Mouse (Mus musculus): ENCODE results near the gene Apoa5. TPM values are rescaled to one million over a fixed set of nuclear protein-coding genes. Genes with fewer than 3 reads are reported as not detected.
A peak's percentile ranks its signal among the peaks of the same experiment; 100 is the strongest.

The Apoa5 gene
- polyA plus RNA-seq, 1 experiment from 2014 or later = not detected

DNA sequence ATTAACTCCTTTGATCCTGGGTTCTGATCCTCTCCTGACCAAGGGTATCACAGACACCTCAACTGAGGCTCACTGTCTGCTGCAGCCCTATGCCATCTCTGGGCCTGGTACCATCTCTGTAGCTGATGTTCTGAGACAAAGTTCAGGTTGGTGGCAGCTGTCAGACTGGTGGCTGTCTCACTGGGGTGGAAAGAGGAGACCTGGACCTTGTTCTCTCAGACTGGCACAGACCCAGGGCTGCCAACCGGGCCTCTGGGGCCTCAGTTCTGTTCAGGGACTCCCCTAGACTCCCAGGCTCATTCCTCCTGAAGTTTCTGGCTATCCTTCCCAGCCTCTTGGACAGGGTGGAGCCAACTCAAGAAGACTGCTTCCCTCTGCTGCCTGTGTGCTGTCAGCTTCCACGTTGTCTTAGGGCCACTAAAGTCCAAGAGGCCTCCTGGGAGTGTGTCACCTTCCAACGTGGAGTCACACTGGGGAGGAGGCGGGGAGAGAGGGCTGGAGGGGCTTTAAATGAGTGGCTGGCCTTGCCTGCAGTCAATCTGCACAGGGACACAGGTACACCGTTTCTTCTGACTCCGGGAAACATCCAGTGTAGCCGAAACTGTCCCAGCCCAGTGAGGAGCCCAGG, 27.8 kb upstream of the Apoa5 start, which contains the start of gene Apoa4:
Apoa4 (plus strand) TSS at position 171 of the 628 bp plus-strand sequence.
- Histone ChIP-seq H3K4me3 (no peak within 1 kb of the TSS), H3K4me2 (replicated peaks) (no peak within 1 kb of the TSS), H3K27me3 (peaks cover 10% of the 10 kb centered on the region; the same call in 1 of the 2 replicates), H3K9me3 (no peaks in the 10 kb centered on the region), H3K27ac (replicated peaks) (no peak within 1 kb of the TSS), H3K4me1 (no peaks in the 10 kb centered on the region), H3K9ac (replicated peaks) (no peak within 1 kb of the TSS), H3K36me3 (no peaks in the 10 kb centered on the region)
- 66% methylated on average over 7 of the region's 7 CpGs for WGBS
- ATAC-seq (ENCODE audit: low FRiP score, low read depth) = no peak

DNA sequence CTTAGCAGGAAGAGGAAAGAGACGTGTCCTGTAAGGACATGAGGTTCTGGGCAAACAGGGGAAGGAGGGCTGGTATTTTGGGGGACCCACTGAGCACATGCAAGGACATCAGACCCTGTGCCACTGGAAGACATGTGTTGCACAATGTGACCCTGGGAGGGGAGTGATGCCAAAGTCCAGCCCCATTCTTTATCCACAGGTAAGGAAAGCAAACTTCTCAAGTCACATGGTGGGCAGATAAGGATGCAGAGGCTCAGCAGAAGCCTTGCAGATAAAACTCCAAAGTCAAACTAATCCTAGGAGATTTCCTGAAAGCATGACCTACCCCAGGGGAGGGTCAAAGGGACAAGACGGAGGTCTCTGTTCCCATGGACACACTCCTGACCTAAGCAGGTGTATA, 26.6 kb upstream of the Apoa5 start:
- 72% methylated on average over 2 of the region's 2 CpGs for whole genome bisulfite sequencing
- Histone ChIP-seq H3K9ac (replicated peaks) (no peak overlapping the region), H3K36me3 (no peaks in the 10 kb centered on the region)

DNA sequence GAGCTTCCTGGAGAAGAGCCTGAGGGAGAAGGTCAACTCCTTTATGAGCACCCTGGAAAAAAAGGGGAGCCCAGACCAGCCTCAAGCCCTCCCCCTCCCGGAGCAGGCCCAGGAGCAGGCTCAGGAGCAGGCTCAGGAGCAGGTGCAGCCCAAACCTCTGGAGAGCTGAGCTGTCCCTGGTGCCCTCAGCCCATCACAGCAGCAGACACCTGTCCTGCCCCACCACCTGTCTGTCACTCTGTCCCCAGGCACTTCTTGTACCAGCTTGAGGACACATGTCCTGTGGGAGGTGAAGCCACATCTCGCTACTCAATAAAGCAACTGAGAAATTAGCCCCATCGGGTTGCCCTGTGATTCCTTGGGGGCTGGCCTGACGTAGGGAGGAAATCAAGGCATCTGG, 25.3 kb upstream of the Apoa5 start:
- WGBS = 85% methylated on average over 4 of the region's 4 CpGs

More for the DNA sequence above, 26.6 kb upstream of the Apoa5 start:
- Histone ChIP-seq H3K9me3 (no peaks in the 10 kb centered on the region), H3K4me3 (no peak overlapping the region), H3K27ac (replicated peaks) (no peak overlapping the region), H3K4me1 (no peaks in the 10 kb centered on the region), H3K27me3 (peaks cover 13% of the 10 kb centered on the region; the same call in 1 of the 2 replicates), H3K4me2 (replicated peaks) (no peak overlapping the region)
- no peak for ATAC-seq (ENCODE audit: low FRiP score, low read depth)

DNA sequence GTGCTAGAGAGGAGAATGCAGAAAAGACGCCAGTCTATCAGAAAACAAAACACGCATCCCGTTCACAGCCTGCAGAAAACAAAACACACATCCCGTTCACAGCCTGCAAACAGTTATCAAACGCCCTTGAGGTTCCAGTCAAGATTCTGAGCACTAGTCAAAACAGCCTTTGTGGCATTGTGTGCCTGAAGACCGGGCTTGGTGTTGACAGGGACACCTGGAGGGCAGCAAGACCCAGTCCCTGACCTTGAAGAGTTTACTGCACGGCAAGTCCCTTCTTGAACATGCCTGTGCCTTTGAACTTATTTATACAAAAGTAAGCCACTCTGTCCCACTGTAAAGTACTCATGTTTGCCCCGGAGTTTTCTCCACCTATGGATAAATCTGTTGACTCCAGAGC, 24.8 kb upstream of the Apoa5 start:
- H3K4me1 ChIP-seq = no peaks in the 10 kb centered on the region
- H3K9me3 ChIP-seq = no peaks in the 10 kb centered on the region
- H3K9ac ChIP-seq (replicated peaks) = no peak overlapping the region
- no peak for ATAC-seq (ENCODE audit: low FRiP score, low read depth)
- 53% methylated on average over 8 of the region's 8 CpGs for WGBS
- no peak overlapping the region for H3K4me2 ChIP-seq (replicated peaks)
- H3K27ac ChIP-seq (replicated peaks) = no peak overlapping the region
- H3K27me3 ChIP-seq = peaks cover 24% of the 10 kb centered on the region
- no peaks in the 10 kb centered on the region for H3K36me3 ChIP-seq
- no peak overlapping the region for H3K4me3 ChIP-seq

More for the DNA sequence above, 25.3 kb upstream of the Apoa5 start:
- Histone ChIP-seq H3K4me3 (no peak overlapping the region), H3K4me1 (no peaks in the 10 kb centered on the region), H3K4me2 (replicated peaks) (no peak overlapping the region), H3K27ac (replicated peaks) (no peak overlapping the region), H3K9me3 (no peaks in the 10 kb centered on the region), H3K27me3 (peaks cover 21% of the 10 kb centered on the region), H3K9ac (replicated peaks) (no peak overlapping the region), H3K36me3 (no peaks in the 10 kb centered on the region)
- ATAC-seq (ENCODE audit: low FRiP score, low read depth) = no peak

DNA sequence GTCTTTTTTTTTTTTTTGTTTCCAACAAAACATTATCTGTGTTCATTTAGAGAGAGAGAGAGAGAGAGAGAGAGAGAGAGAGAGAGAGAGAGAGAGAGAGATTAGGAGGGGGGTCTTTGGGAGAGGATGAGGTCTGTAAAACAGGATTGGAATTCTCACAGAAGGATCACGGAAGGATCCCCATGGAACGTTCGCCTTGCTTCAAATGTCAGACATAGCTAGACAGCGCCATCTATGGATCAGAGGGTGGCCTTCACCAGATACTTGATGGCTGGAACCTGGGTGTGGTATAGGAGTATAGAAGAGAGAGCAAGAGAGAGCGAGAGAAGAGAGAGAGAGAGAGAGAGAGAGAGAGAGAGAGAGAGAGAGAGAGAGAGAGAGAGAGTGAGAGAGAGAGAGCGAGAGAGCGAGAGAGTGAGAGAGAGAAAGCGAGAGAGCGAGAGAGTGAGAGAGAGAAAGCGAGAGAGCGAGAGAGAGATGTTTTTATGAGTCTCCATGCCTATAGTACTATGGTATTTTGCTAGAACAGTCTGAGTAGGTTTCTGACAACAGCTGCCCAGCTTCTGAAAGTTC, 21.6 kb upstream of the Apoa5 start:
- no peak overlapping the region for H3K9ac ChIP-seq (replicated peaks)
- no peaks in the 10 kb centered on the region for H3K9me3 ChIP-seq
- H3K36me3 ChIP-seq = no peaks in the 10 kb centered on the region
- WGBS = 30% methylated on average over 11 of the region's 11 CpGs
- H3K27ac ChIP-seq (replicated peaks) = no peak overlapping the region
- ATAC-seq (ENCODE audit: low FRiP score, low read depth) = no peak
- peak overlapping the region; percentile 11; the same call in 1 of the 2 replicates for H3K4me2 ChIP-seq (replicated peaks)
- H3K27me3 ChIP-seq = peaks cover 35% of the 10 kb centered on the region
- no peaks in the 10 kb centered on the region for H3K4me1 ChIP-seq
- H3K4me3 ChIP-seq = no peak overlapping the region

DNA sequence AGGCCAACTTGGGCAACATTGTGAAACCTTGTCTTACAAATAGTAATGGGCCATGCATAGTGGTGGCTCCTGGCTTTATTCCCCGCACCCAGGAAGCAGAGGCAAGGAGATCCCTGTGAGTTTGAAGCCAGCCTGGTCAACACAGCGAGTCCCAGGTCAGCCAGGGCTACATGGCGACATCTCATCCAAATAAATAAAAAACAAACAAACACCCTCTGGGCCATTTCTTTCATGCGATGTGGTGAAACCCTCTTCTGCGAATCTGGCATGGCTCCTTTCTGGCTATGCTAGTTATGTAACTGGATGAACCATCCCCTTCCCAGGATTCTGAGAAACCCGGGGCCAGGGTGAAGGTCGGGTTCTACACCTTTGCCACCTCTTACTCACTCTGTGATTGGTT, 12.3 kb upstream of the Apoa5 start:
- Histone ChIP-seq H3K27me3 (peaks cover 61% of the 10 kb centered on the region), H3K9ac (replicated peaks) (no peak overlapping the region), H3K4me2 (replicated peaks) (no peak overlapping the region), H3K36me3 (no peaks in the 10 kb centered on the region), H3K27ac (replicated peaks) (no peak overlapping the region), H3K9me3 (no peaks in the 10 kb centered on the region), H3K4me1 (no peaks in the 10 kb centered on the region; the same call in 1 of the 2 replicates), H3K4me3 (no peak overlapping the region)
- WGBS = 90% methylated on average over 7 of the region's 7 CpGs
- no peak for ATAC-seq (ENCODE audit: low FRiP score, low read depth)

DNA sequence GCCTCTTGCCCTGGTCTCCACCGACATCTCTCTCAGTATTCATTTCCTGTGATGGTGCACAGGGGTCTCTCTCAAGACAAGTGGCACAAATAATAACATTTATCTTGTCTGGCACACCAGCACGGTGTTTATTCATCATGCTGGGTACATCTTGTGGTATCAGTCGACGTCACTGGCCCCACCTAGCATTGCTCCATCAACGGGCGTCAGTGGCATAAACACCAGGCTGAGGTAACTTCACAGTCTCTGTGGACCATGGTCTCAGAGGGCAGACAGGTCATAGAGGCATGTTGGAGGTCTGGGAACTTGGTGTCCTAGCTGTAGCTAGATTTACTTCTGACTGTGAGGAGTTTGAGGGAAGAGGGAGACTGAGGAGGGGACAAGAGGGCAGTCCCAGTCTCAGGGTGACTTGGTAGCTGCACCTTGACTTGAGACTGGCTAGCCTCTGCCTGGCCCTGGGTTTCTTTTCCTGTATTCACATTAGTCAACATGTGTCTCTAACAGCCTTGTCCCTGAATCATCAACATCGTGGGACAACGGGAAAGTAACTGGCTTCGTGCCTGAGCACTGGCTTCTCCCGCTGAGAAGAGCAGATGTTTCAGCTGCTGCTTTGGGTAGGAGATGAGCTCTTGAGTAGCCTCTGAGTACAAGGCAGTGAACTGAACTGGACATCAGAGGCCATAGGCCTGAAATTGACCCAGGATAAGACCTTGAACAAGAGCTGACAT, 11.6 kb upstream of the Apoa5 start:
- 91% methylated on average over 10 of the region's 10 CpGs for WGBS
- ATAC-seq (ENCODE audit: low FRiP score, low read depth) = no peak
- Histone ChIP-seq H3K4me1 (no peaks in the 10 kb centered on the region; the same call in 1 of the 2 replicates), H3K9ac (replicated peaks) (no peak overlapping the region), H3K27ac (replicated peaks) (no peak overlapping the region), H3K27me3 (peaks cover 54% of the 10 kb centered on the region), H3K4me3 (no peak overlapping the region), H3K9me3 (no peaks in the 10 kb centered on the region), H3K4me2 (replicated peaks) (no peak overlapping the region), H3K36me3 (no peaks in the 10 kb centered on the region)

DNA sequence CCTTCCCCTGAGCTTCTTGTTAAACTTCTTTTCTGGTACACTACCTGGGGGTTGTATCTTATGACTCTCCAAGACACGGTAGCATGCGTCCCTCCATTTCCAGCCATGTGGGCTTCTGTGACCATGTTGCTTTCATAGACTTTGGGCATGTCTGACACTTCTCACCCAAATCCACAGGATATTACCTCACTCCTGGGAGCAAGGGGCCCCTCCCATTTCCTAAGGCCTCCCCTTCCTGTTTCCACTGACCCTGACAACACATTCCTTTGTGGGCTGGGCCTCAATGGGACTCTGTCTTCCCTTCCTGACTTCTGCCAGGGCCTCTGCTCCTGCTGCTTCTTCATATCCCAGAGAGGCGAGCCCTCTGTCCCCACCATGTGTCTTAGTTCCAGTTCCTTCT, 10.9 kb upstream of the Apoa5 start:
- Histone ChIP-seq H3K9me3 (no peaks in the 10 kb centered on the region), H3K4me2 (replicated peaks) (no peak overlapping the region), H3K27me3 (peaks cover 51% of the 10 kb centered on the region), H3K27ac (replicated peaks) (no peak overlapping the region), H3K9ac (replicated peaks) (no peak overlapping the region), H3K4me3 (no peak overlapping the region), H3K4me1 (no peaks in the 10 kb centered on the region; the same call in 1 of the 2 replicates), H3K36me3 (no peaks in the 10 kb centered on the region)
- 83% methylated on average over 3 of the region's 3 CpGs for WGBS
- no peak for ATAC-seq (ENCODE audit: low FRiP score, low read depth)

DNA sequence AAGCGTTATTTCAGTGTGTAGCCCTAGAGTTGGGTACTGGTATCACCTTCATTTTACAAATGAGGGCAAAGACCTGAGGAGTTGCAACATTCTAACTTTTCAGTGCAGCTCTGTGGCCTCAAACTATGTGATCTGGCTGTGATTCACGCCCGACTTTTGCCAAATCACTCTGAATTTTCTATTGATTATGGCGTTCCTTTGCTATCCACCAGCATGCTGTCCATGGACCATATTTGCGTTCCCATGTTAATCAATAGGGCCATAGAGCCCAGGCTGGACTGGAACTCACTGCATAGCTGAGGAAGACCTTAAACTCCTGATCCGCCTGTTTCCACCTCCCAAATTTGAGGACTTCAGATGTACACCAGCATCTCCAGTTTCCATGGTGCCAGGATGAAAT, 9.3 kb upstream of the Apoa5 start:
- Histone ChIP-seq H3K4me2 (replicated peaks) (no peak overlapping the region), H3K4me3 (no peak overlapping the region), H3K4me1 (no peaks in the 10 kb centered on the region; the same call in 1 of the 2 replicates), H3K27me3 (peaks cover 38% of the 10 kb centered on the region), H3K36me3 (no peaks in the 10 kb centered on the region), H3K27ac (replicated peaks) (no peak overlapping the region), H3K9ac (replicated peaks) (no peak overlapping the region), H3K9me3 (no peaks in the 10 kb centered on the region)
- ATAC-seq (ENCODE audit: low FRiP score, low read depth) = no peak
- WGBS = 92% methylated on average over 6 of the region's 6 CpGs

DNA sequence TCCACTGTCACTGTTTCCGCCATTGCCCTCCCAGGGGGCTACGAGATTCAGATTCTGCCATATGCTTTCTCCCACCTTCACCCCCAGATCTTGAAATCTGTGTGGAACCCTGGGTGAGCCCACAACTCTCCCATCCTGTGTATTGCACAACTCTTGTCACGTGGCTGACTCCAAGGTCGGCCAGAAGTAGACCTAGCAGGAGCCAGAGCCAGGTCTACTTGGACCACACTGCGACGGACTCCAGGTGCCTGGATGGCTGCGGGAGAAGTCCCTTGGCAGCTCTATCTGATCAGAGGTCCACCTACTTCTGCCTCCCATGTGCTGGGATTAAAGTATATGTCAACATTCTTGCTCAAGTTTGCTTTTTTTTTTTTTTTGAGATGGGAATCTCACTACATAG, 7.3 kb upstream of the Apoa5 start:
- no peak overlapping the region for H3K9ac ChIP-seq (replicated peaks)
- no peaks in the 10 kb centered on the region for H3K4me1 ChIP-seq
- 87% methylated on average over 7 of the region's 7 CpGs for WGBS
- H3K36me3 ChIP-seq = no peaks in the 10 kb centered on the region
- no peak overlapping the region for H3K4me3 ChIP-seq
- no peak overlapping the region for H3K4me2 ChIP-seq (replicated peaks)
- peaks cover 37% of the 10 kb centered on the region for H3K27me3 ChIP-seq
- H3K9me3 ChIP-seq = no peaks in the 10 kb centered on the region
- no peak for ATAC-seq (ENCODE audit: low FRiP score, low read depth)
- H3K27ac ChIP-seq (replicated peaks) = no peak overlapping the region

DNA sequence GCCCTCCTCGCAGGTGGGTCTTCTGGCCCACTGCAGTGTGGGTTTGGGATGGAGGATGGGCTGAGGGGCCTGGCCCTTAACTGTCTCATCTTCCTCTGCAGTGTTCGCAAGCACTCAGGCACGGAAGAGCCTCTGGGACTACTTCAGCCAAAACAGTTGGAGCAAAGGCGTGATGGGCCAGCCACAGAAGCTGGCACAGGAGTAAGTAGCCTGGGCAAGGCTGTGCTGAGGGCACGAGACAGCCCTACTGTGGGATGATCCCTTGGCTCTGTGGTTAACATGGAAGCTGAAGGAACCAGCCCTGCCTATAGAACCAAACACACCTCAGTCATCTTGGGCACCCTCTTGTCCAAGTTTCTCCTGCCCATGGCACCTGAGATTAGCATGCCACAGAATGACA, 692 bp downstream of the Apoa5 start:
- Histone ChIP-seq H3K9ac (replicated peaks) (no peak overlapping the region), H3K27me3 (peaks cover 52% of the 10 kb centered on the region), H3K27ac (replicated peaks) (no peak overlapping the region), H3K36me3 (no peaks in the 10 kb centered on the region), H3K4me3 (no peak overlapping the region), H3K4me2 (replicated peaks) (no peak overlapping the region), H3K4me1 (peaks cover 7% of the 10 kb centered on the region), H3K9me3 (no peaks in the 10 kb centered on the region)
- 79% methylated on average over 5 of the region's 5 CpGs for WGBS
- no peak for ATAC-seq (ENCODE audit: low FRiP score, low read depth)

DNA sequence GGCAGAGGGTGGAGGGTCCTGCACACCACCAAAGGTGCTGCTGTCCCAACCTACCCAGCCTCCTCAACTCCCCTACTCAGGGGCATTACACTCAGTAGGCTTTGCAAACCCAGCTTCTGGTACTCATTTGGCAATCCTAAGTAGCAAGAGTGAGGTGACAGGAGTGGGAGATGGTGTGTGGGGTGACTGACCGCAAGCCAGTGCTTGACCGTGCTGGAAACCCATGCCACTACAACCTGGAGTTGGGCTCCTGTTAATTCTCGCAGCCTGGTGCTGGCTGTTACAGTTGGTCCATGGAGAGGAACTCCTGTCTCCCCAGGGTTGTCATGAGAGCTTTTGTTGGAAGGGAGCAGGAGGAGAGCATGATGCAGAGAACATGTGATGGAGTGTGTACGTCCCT, 2.3 kb downstream of the Apoa5 start:
- 94% methylated on average over 4 of the region's 4 CpGs for WGBS
- no peak for ATAC-seq (ENCODE audit: low FRiP score, low read depth)
- H3K36me3 ChIP-seq = peaks cover 8% of the 10 kb centered on the region

More for the DNA sequence above, 2.3 kb downstream of the Apoa5 start:
- H3K9ac ChIP-seq (replicated peaks) = no peak overlapping the region
- no peaks in the 10 kb centered on the region for H3K9me3 ChIP-seq
- no peak overlapping the region for H3K4me2 ChIP-seq (replicated peaks)
- H3K27ac ChIP-seq (replicated peaks) = no peak overlapping the region
- H3K4me3 ChIP-seq = no peak overlapping the region
- peaks cover 48% of the 10 kb centered on the region for H3K27me3 ChIP-seq
- peaks cover 10% of the 10 kb centered on the region for H3K4me1 ChIP-seq
